Mouse (Mus musculus) midbrain, embryonic 10.5 days (tissue): ENCODE measurements around the gene Prok2. TPM values are rescaled to one million over a fixed set of nuclear protein-coding genes. Genes with fewer than 3 reads are reported as not detected.

Experiments used
- DNase-seq: peaks from one replicate; pipeline ENCODE4 v3.0.0-alpha.2; 2017; ENCODE audit warnings: low spot score
- H3K27ac ChIP-seq: fragments of 300-500 bp; sonication (generic); replicated peaks from 2 replicates; pipeline ENCODE4 v1.5.1; 2016; ENCODE audit warnings: mild to moderate bottlenecking
- H3K27me3 ChIP-seq: fragments of 300-500 bp; sonication (generic); 2 replicates; pipeline ENCODE4 v1.6.1; 2016; ENCODE audit warnings: low read depth, mild to moderate bottlenecking; ENCODE audit not compliant: poor library complexity, severe bottlenecking
- H3K36me3 ChIP-seq: fragments of 300-500 bp; sonication (generic); 2 replicates; pipeline ENCODE4 v1.6.1; 2016; ENCODE audit warnings: mild to moderate bottlenecking, moderate library complexity
- H3K4me1 ChIP-seq: fragments of 300-500 bp; sonication (generic); 2 replicates; pipeline ENCODE4 v1.6.1; 2016
- H3K4me3 ChIP-seq: fragments of 300-500 bp; sonication (generic); 2 replicates; pipeline ENCODE4 v1.5.1; 2016; ENCODE audit warnings: mild to moderate bottlenecking, moderate library complexity
- H3K9me3 ChIP-seq: fragments of 300-500 bp; sonication (generic); replicated peaks from 2 replicates; pipeline ENCODE4 v1.6.1; 2016; ENCODE audit warnings: mild to moderate bottlenecking
- WGBS: fragments of 180-500 bp; shearing (Covaris S2); methylation state at CpG from one replicate; pipeline ENCODE4 v1.1.7; 2016; 5-methylcytosine and 5-hydroxymethylcytosine counted together
- polyA plus RNA-seq: library from polyadenylated mRNA; unstranded; fragments of >200 nt; fragmentation: Nextera tagmentation; extraction: Ambion mirVana; gene quantifications from 2 replicates; pipeline ENCODE4 v1.2.1, GENCODE M21; 2016

Gene Prok2
- polyA plus RNA-seq, 1 experiment from 2014 or later: not detected

GRCm38 (mm10) chr6:99726576-99727303, 548 bp upstream of the Prok2 start:
- peak overlapping the region; percentile 62 for H3K4me3 ChIP-seq
- H3K9me3 ChIP-seq: no peaks in the 10 kb centered on the region
- H3K36me3 ChIP-seq: no peaks in the 10 kb centered on the region
- peak overlapping the region; percentile 74 for H3K27ac ChIP-seq
- peak; percentile 36 for DNase-seq
- peaks cover 75% of the 10 kb centered on the region for H3K27me3 ChIP-seq
- H3K4me1 ChIP-seq: peaks cover 19% of the 10 kb centered on the region
- 2% methylated on average over 22 of the region's 22 CpGs for WGBS

DNA sequence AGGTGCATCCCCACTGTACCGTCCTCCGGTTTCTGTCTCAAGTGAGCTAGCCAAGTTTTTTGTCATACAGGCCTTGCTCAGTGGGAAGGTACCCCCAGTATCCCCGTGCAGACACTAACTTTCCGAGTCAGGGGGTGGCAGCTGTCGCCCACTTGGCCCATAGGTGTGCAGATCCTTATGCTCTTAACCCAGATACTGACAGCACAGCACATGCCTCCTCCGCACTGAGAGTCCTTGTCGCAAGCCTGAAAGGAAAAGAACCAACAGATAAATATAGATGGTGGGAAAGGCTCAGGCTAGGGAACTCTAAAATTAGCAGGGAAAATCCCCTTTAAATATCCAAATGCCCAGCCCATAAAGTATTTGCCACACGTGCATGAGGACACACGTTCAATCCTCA, 3.8 kb downstream of the Prok2 start:
- 91% methylated on average over 9 of the region's 9 CpGs for WGBS
- H3K27ac ChIP-seq: no peak overlapping the region
- H3K4me1 ChIP-seq: peaks cover 19% of the 10 kb centered on the region

DNA sequence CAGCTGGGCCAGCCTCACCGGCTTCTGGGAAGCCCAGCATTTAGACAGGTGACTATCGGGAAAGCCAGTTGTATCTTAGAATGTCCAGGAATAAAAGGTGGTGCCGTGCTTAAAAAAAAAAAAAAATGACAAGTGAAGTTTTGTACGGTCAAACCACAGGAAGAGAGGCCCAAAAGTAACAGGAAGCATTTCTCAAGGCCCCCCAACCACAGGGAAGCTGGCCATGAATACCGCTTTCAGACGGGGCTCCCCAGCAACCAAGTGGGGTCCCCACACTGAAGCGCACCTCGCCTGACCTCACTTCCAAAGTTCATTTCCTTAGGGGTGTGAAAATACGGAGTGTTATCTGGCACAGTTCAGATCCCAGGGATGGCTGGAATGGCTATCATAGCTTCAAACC, 5.2 kb downstream of the Prok2 start:
- peaks cover 36% of the 10 kb centered on the region for H3K27me3 ChIP-seq
- H3K4me1 ChIP-seq: peaks cover 6% of the 10 kb centered on the region
- WGBS: 89% methylated on average over 9 of the region's 9 CpGs
- H3K4me3 ChIP-seq: no peak overlapping the region
- no peaks in the 10 kb centered on the region for H3K9me3 ChIP-seq
- H3K36me3 ChIP-seq: no peaks in the 10 kb centered on the region
- DNase-seq: no peak
- H3K27ac ChIP-seq: no peak overlapping the region

More for the DNA sequence above, 3.8 kb downstream of the Prok2 start:
- peaks cover 49% of the 10 kb centered on the region for H3K27me3 ChIP-seq
- H3K36me3 ChIP-seq: no peaks in the 10 kb centered on the region
- DNase-seq: no peak
- H3K4me3 ChIP-seq: no peak overlapping the region
- no peaks in the 10 kb centered on the region for H3K9me3 ChIP-seq

DNA sequence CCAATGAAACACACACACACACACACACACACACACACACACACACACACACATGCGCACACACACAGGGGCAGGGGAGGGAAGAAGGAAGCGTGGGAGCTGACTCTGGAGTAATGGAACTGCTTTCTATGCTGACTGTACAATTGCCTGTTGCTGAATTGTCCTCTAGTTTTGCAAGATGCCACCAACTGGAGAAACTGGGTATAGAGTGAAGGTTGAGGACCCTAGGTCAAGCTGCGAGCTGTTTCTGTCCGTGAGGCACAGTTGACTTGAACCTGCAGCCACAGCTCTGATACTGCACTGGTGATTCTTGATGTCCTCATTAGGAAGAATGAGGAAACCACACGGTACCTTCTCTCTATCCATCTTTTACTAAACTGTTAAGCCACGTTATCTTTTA, 10.3 kb downstream of the Prok2 start:
- no peak for DNase-seq
- 71% methylated on average over 6 of the region's 6 CpGs for WGBS
- H3K9me3 ChIP-seq: no peaks in the 10 kb centered on the region

DNA sequence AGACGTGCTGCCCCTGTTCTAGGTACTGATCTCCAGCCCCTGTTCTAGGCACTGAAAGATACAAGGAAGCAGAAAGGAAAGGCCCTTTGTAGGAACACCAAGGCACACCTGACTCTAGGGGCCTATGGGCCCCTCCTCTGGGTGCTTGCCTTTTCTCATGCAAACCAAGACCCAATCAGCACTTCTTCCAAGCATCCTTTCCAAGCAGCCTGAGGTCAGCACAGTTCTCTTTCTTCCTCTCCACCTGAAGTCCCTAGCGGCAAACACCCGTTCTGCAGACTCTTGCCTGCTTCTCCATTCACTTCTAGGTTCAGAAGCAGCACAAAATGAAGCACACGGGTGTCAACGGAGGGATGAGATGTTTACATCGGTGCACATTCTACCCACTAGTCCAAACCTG, 11.0 kb downstream of the Prok2 start:
- WGBS: 59% methylated on average over 6 of the region's 6 CpGs
- Histone ChIP-seq H3K27ac (no peak overlapping the region), H3K4me3 (no peak overlapping the region), H3K36me3 (no peaks in the 10 kb centered on the region), H3K9me3 (no peaks in the 10 kb centered on the region), H3K27me3 (peaks cover 5% of the 10 kb centered on the region), H3K4me1 (no peaks in the 10 kb centered on the region)
- DNase-seq: no peak

More for the DNA sequence above, 10.3 kb downstream of the Prok2 start:
- Histone ChIP-seq H3K27ac (no peak overlapping the region), H3K36me3 (no peaks in the 10 kb centered on the region), H3K27me3 (peaks cover 5% of the 10 kb centered on the region), H3K4me3 (no peak overlapping the region), H3K4me1 (no peaks in the 10 kb centered on the region)

- no peaks in the 10 kb centered on the region for H3K4me1 ChIP-seq
- no peaks in the 10 kb centered on the region; the same call in none of the 2 replicates for H3K27me3 ChIP-seq
- H3K27ac ChIP-seq: no peak overlapping the region
- DNase-seq: no peak
- H3K4me3 ChIP-seq: no peak overlapping the region
- no peaks in the 10 kb centered on the region for H3K36me3 ChIP-seq
- no peaks in the 10 kb centered on the region for H3K9me3 ChIP-seq
- WGBS: 76% methylated on average over 5 of the region's 5 CpGs
Measured at GRCm38 (mm10) chr6:99713256-99713655, 12.9 kb downstream of the Prok2 start.

GRCm38 (mm10) chr6:99711576-99712101, 14.6 kb downstream of the Prok2 start:
- WGBS: 75% methylated on average over 11 of the region's 11 CpGs
- DNase-seq: no peak

DNA sequence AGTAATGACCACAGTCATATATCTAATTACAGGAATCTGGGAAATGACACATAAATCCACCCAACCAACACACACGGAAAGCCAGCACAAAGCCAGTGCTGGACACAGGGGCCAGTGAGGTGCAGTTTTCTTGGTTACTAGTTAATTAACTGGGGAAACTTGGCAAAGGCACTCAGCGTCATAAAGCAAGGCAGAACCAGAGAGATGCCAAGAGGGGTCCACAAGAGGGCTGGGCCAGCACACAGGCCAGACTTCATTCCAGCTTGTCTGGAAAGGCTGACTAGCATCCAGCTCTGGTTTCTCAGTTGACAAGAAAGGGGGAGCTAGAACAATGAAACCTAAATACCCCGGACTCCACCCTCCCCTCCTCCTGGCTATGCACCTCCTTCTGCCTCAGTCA, 25.7 kb downstream of the Prok2 start:
- WGBS: 76% methylated on average over 3 of the region's 3 CpGs
- Histone ChIP-seq H3K27ac (no peak overlapping the region), H3K4me1 (no peaks in the 10 kb centered on the region), H3K4me3 (no peak overlapping the region), H3K36me3 (no peaks in the 10 kb centered on the region), H3K9me3 (no peaks in the 10 kb centered on the region), H3K27me3 (peaks cover 25% of the 10 kb centered on the region)
- no peak for DNase-seq

More at GRCm38 (mm10) chr6:99711576-99712101, 14.6 kb downstream of the Prok2 start:
- Histone ChIP-seq H3K27me3 (no peaks in the 10 kb centered on the region; the same call in none of the 2 replicates), H3K9me3 (no peaks in the 10 kb centered on the region), H3K36me3 (no peaks in the 10 kb centered on the region), H3K27ac (no peak overlapping the region), H3K4me1 (no peaks in the 10 kb centered on the region), H3K4me3 (no peak overlapping the region)

DNA sequence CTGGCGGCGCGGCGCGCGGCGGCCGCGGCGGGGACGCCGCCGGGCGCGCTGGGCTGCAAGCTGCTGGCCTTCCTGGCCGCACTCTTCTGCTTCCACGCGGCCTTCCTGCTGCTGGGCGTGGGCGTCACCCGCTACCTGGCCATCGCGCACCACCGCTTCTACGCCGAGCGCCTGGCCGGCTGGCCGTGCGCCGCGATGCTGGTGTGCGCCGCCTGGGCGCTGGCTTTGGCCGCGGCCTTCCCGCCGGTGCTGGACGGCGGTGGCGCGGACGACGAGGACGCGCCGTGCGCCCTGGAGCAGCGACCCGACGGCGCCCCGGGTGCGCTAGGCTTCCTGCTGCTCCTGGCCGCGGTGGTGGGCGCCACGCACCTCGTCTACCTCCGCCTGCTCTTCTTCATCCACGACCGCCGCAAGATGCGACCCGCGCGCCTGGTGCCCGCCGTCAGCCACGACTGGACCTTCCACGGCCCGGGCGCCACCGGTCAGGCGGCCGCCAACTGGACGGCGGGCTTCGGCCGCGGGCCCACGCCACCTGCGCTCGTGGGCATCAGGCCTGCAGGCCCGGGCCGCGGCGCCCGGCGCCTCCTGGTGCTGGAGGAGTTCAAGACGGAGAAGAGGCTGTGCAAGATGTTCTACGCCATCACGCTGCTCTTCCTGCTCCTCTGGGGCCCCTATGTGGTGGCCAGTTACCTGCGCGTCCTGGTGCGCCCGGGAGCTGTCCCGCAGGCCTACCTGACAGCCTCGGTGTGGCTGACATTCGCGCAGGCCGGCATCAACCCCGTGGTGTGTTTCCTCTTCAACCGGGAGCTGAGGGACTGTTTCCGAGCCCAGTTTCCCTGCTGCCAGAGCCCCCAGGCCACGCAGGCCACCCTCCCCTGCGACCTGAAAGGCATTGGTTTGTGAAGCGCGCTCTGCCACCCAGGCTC, 33.0 kb downstream of the Prok2 start:
- peak; percentile 43 for DNase-seq
- Histone ChIP-seq H3K27me3 (peaks cover 87% of the 10 kb centered on the region), H3K27ac (peak overlapping the region; percentile 88), H3K4me3 (peak overlapping the region; percentile 82), H3K9me3 (no peaks in the 10 kb centered on the region), H3K4me1 (peaks cover 24% of the 10 kb centered on the region), H3K36me3 (no peaks in the 10 kb centered on the region)
- under 1% methylated on average over 109 of the region's 110 CpGs for WGBS

- Histone ChIP-seq H3K4me3 (peak within 1 kb of the TSS; percentile 82), H3K9me3 (no peaks in the 10 kb centered on the region), H3K4me1 (peaks cover 24% of the 10 kb centered on the region), H3K36me3 (no peaks in the 10 kb centered on the region), H3K27me3 (peaks cover 82% of the 10 kb centered on the region), H3K27ac (peak within 1 kb of the TSS; percentile 88)
- 1% methylated on average over 108 of the region's 112 CpGs for WGBS
- DNase-seq: peak; percentile 69
Measured at GRCm38 (mm10) chr6:99692206-99692915, 33.8 kb downstream of the Prok2 start, which contains the start of gene Gpr27. Gpr27 (plus strand) TSS chr6:99692679.

DNA sequence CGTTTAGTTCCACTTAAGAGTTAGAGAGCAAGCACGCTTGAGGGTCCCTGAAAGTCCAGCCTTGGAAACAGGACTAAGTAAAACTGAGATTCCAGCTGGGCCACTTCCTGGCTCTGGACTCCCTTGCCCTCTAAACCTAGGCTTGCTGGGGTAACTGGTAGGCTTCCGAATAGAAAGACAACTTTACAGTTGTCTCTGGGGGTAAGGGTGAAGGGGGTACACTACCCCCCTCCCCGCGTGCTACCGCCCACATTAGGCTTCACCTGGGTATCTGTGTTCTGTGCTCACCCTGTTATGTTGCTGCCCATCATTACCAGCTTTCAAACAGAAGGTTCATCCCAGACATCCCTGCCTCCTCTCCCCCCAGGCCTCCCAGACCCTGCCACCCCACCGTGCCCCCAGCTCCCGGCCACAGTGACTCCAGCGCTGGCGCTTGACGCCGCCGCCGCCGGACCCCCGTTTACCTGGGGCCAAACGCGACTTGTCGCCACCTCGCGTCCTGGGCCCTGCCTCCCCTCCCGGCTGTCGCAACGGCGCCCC, 34.5 kb downstream of the Prok2 start:
- Histone ChIP-seq H3K36me3 (no peaks in the 10 kb centered on the region), H3K9me3 (no peaks in the 10 kb centered on the region), H3K4me3 (peak overlapping the region; percentile 82), H3K4me1 (peaks cover 24% of the 10 kb centered on the region), H3K27ac (peak overlapping the region; percentile 88), H3K27me3 (peaks cover 80% of the 10 kb centered on the region)
- WGBS: 5% methylated on average over 25 of the region's 25 CpGs
- no peak for DNase-seq

- H3K4me3 ChIP-seq: no peak overlapping the region
- 90% methylated on average over 6 of the region's 6 CpGs for WGBS
Measured at GRCm38 (mm10) chr6:99688513-99688912, 37.7 kb downstream of the Prok2 start.

More at GRCm38 (mm10) chr6:99688513-99688912, 37.7 kb downstream of the Prok2 start:
- H3K4me1 ChIP-seq: peaks cover 21% of the 10 kb centered on the region
- H3K9me3 ChIP-seq: no peaks in the 10 kb centered on the region; the same call in 1 of the 2 replicates
- H3K27ac ChIP-seq: no peak overlapping the region
- no peak for DNase-seq
- no peaks in the 10 kb centered on the region for H3K36me3 ChIP-seq
- H3K27me3 ChIP-seq: peaks cover 48% of the 10 kb centered on the region
